Mouse (Mus musculus): Measurements from ENCODE around the gene Nr4a3.

- TF ChIP-seq FLI1 (IDR thresholded peaks at IDR 0.05; ENCODE audit: low read length) = no peak
- TF ChIP-seq GATA1 (IDR thresholded peaks at IDR 0.05; ENCODE audit: borderline replicate concordance, low read length) = no peak
Measured at GRCm38 (mm10) chr4:48034287-48034686, 10.7 kb upstream of the Nr4a3 start.

All from megakaryocyte, embryonic 14.5 days (primary cell).